Mouse (Mus musculus) left cerebral cortex, adult 18-20 months (tissue): ENCODE data around the gene 6030445D17Rik. TPM values are rescaled to one million over a fixed set of nuclear protein-coding genes. Genes with fewer than 3 reads are reported as not detected.

ENCODE experiments used
- total RNA-seq, 2 experiments: library from RNA; stranded (reverse); gene quantifications; 2 replicates each; pipeline ENCODE4 v1.2.3; 2021

Gene 6030445D17Rik
- total RNA-seq, 2 experiments from 2014 or later = 0.21 to 0.70 TPM

Other genes starting within 250 kb of the 6030445D17Rik start
- gene Tcea3, start 214.5 kb upstream of the 6030445D17Rik start, total RNA-seq = under 1 TPM; 0.49 to 0.77 TPM
- 10 to 100 TPM; 41.5 to 43.6 TPM for gene Zfp46, start 177.6 kb upstream of the 6030445D17Rik start, total RNA-seq
- 10 to 100 TPM; 84.7 to 86.8 TPM for gene Hnrnpr, start 151.3 kb upstream of the 6030445D17Rik start, total RNA-seq
- gene Htr1d, start 38.7 kb upstream of the 6030445D17Rik start, total RNA-seq = 1 to 10 TPM; 5.7 to 5.9 TPM
- gene Luzp1, start 7.5 kb downstream of the 6030445D17Rik start, total RNA-seq = 10 to 100 TPM; 83.9 to 88.2 TPM
- 10 to 100 TPM; 88.7 to 93.5 TPM for gene Kdm1a, start 140.5 kb downstream of the 6030445D17Rik start, total RNA-seq
- gene Tex46, start 148.2 kb downstream of the 6030445D17Rik start, total RNA-seq = not detected
- not detected for gene Lactbl1, start 160.4 kb downstream of the 6030445D17Rik start, total RNA-seq